Mouse (Mus musculus): Measurements from ENCODE around the gene Tmem86b. TPM values are rescaled to one million over a fixed set of nuclear protein-coding genes. Genes with fewer than 3 reads are reported as not detected.

The Tmem86b gene
- total RNA-seq (2023), result 19.8 and 28.6 TPM in 2 replicates

DNA sequence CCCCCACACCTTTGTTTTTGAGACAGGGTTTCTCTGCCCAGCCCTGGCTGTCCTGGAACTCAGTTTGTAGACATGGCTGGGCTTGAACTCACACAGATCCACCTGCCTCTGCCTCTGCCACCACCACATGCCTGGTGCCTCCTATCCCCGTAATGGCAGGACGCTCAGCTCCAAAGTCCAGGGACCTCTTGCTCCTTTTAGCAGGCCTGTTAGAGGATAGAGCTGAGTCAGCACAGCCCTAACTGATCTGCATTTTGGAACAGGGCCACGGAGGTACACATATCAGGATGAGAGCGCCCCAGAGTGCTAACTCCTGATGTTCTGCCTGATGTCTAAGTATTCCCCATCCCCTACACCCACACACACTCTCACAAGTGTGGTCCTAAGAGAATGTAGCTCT lies at the start of gene Tmem86b:
Gene Tmem86b (minus strand): TSS at position 392 of the 400 bp plus-strand sequence.

GRCm38 (mm10) chr7:4658912-4659551 lies 27.8 kb upstream of the Tmem86b start, which contains the start of gene Ppp6r1:
TSS of gene Ppp6r1 (minus strand) at chr7:4659019.

DNA sequence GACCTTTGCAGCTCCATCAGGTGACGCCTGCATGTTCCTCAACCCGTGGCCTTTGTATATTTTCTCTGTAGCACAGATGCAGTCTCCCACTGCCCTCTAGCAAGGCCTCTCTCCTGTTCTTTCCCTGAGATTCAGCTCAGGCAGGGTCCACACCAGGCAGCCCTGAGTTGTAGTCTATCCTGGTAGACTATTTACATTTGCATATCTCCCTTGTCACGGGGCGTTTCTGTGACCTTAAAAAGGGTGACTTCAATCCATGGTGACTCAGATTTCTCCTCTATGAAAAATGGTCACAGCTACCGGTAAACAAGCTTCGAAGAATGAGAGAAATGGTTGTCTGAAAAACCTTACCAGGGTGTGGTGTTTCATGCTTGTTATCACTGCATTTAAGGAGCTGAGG lies 27.3 kb downstream of the Tmem86b start, which contains the start of gene Ptprh:
Gene Ptprh (minus strand): TSS at position 169 of the 400 bp plus-strand sequence.

Other genes with a start within 250 kb of the Tmem86b start
- 0.19 and 0.43 TPM in 2 replicates for gene Gp6, start 233.7 kb downstream of the Tmem86b start, total RNA-seq (2023)
- gene Rdh13, start 185.8 kb downstream of the Tmem86b start, total RNA-seq (2023), result 1.8 and 3.3 TPM in 2 replicates
- 2.8 and 9.7 TPM in 2 replicates for gene Eps8l1, start 170.7 kb downstream of the Tmem86b start, total RNA-seq (2023)
- gene Ppp1r12c, start 129.7 kb downstream of the Tmem86b start, total RNA-seq (2023), result 249 and 345 TPM in 2 replicates
- gene Tnnt1, start 115.0 kb downstream of the Tmem86b start, total RNA-seq (2023), result 7.6 and 10.7 TPM in 2 replicates
- 1.1 TPM in 1 of 2 replicates, not detected in the other for gene Tnni3, start 107.2 kb downstream of the Tmem86b start, total RNA-seq (2023)
- gene Dnaaf3, start 99.0 kb downstream of the Tmem86b start, total RNA-seq (2023), result 0.23 and 0.28 TPM in 2 replicates
- not detected in 2 replicates for gene Syt5, start 83.9 kb downstream of the Tmem86b start, total RNA-seq (2023)
- 0.18 TPM in 1 of 2 replicates, not detected in the other for gene Ptprh, start 27.4 kb downstream of the Tmem86b start, total RNA-seq (2023)
- 161 and 201 TPM in 2 replicates for gene Ppp6r1, start 27.6 kb upstream of the Tmem86b start, total RNA-seq (2023)
- gene Hspbp1, start 53.6 kb upstream of the Tmem86b start, total RNA-seq (2023), result 14.1 and 21.6 TPM in 2 replicates
- gene Brsk1, start 59.2 kb upstream of the Tmem86b start, total RNA-seq (2023), result not detected in 2 replicates
- gene Tmem150b, start 93.8 kb upstream of the Tmem86b start, total RNA-seq (2023), result 8.8 and 12.9 TPM in 2 replicates
- 70.4 and 103 TPM in 2 replicates for gene Kmt5c, start 108.7 kb upstream of the Tmem86b start, total RNA-seq (2023)
- gene Cox6b2, start 121.7 kb upstream of the Tmem86b start, total RNA-seq (2023), result 11.2 and 13.4 TPM in 2 replicates
- not detected in 2 replicates for gene Fam71e2, start 139.9 kb upstream of the Tmem86b start, total RNA-seq (2023)
- gene Il11, start 151.4 kb upstream of the Tmem86b start, total RNA-seq (2023), result not detected in 2 replicates
- gene Tmem190, start 151.5 kb upstream of the Tmem86b start, total RNA-seq (2023), result not detected in 2 replicates
- gene Tmem238, start 158.2 kb upstream of the Tmem86b start, total RNA-seq (2023), result 0.95 and 2.3 TPM in 2 replicates
- gene Rpl28, start 161.5 kb upstream of the Tmem86b start, total RNA-seq (2023), result 636 and 649 TPM in 2 replicates
- 188 and 216 TPM in 2 replicates for gene Ube2s, start 181.2 kb upstream of the Tmem86b start, total RNA-seq (2023)
- gene Shisa7, start 213.3 kb upstream of the Tmem86b start, total RNA-seq (2023), result 1.0 TPM in 1 of 2 replicates, not detected in the other
- gene Isoc2b, start 238.8 kb upstream of the Tmem86b start, total RNA-seq (2023), result 4.1 and 4.4 TPM in 2 replicates
- gene Isoc2a, start 245.7 kb upstream of the Tmem86b start, total RNA-seq (2023), result 6.0 and 6.2 TPM in 2 replicates